ENCODE assay signal across 12 mouse cellular contexts in genomic region chr10:89975431-89975841, GRCm38 (mm10).
DNase-seq lines count a peak whose midpoint lies in the region; ATAC-seq lines count a peak whose summit lies in the region.
"Had no signal": no experiment of that assay in that cellular context is flagged by ENCODE, and none has a peak within 500 bp of the region (broad histone marks: within the 10 kb centered on the region; RNA-seq: fewer than 3 reads in every experiment).

No protein-coding gene starts in this region.

- H3K27ac ChIP-seq in kidney, embryonic 15.5 days = no peak overlapping the region
- no peak overlapping the region for H3K27ac ChIP-seq in kidney, embryonic 16.5 days (ENCODE audit: low read length)
- H3K27ac ChIP-seq in midbrain, embryonic 15.5 days = no peak overlapping the region
- H3K27ac ChIP-seq: macrophage had no signal

- no peaks in the 10 kb centered on the region for H3K27me3 ChIP-seq in kidney, embryonic 15.5 days
- no peaks in the 10 kb centered on the region for H3K27me3 ChIP-seq in kidney, embryonic 16.5 days (ENCODE audit: insufficient read depth, low read length)
- H3K27me3 ChIP-seq in midbrain, embryonic 15.5 days (replicated peaks) = no peaks in the 10 kb centered on the region

- peak; percentile 67 for ATAC-seq in kidney, embryonic 15.5 days (replicated peaks; ENCODE audit: low FRiP score)
- ATAC-seq in kidney, embryonic 16.5 days (ENCODE audit: low FRiP score, low TSS enrichment) = no peak
- 0 out of 2 replicates have a peak, but pooled peaks have one; percentile 50 for ATAC-seq in midbrain, embryonic 15.5 days (replicated peaks)
- ATAC-seq: activated CD4-positive, CD25-positive, alpha-beta regulatory T cell, adult 4 months had no signal

- no peak overlapping the region for H3K4me3 ChIP-seq in kidney, embryonic 15.5 days (replicated peaks)
- no peak overlapping the region for H3K4me3 ChIP-seq in kidney, embryonic 16.5 days (ENCODE audit: low read length)
- no peak overlapping the region for H3K4me3 ChIP-seq in midbrain, embryonic 15.5 days

- DNase-seq in NIH3T3 (ENCODE audit: low read depth) = peak; percentile 16
- DNase-seq in cerebellum, adult 9-10 months = peak; percentile 53
- no peak for DNase-seq in adrenal gland, postnatal 14 days
- DNase-seq in urinary bladder, postnatal 25 days (ENCODE audit: low spot score) = no peak
- no peak for DNase-seq in yolk sac, embryonic 10.5 days (ENCODE audit: low spot score)
- DNase-seq: heart, postnatal 10 days; spleen, adult 18-20 months had no signal

- no peaks in the 10 kb centered on the region for H3K36me3 ChIP-seq in kidney, embryonic 15.5 days
- H3K36me3 ChIP-seq in kidney, embryonic 16.5 days (ENCODE audit: insufficient read depth, low read length) = no peaks in the 10 kb centered on the region
- no peaks in the 10 kb centered on the region for H3K36me3 ChIP-seq in midbrain, embryonic 15.5 days (replicated peaks)

- no peak overlapping the region for H3K9ac ChIP-seq in kidney, embryonic 15.5 days
- no peak overlapping the region for H3K9ac ChIP-seq in kidney, embryonic 16.5 days (replicated peaks; ENCODE audit: low read length)
- no peak overlapping the region for H3K9ac ChIP-seq in midbrain, embryonic 15.5 days

- no peaks in the 10 kb centered on the region for H3K4me1 ChIP-seq in kidney, embryonic 15.5 days
- H3K4me1 ChIP-seq in kidney, embryonic 16.5 days (ENCODE audit: insufficient read depth, low read length) = no peaks in the 10 kb centered on the region
- no peaks in the 10 kb centered on the region for H3K4me1 ChIP-seq in midbrain, embryonic 15.5 days

- no peak overlapping the region for H3K4me2 ChIP-seq in kidney, embryonic 15.5 days
- H3K4me2 ChIP-seq in kidney, embryonic 16.5 days (replicated peaks; ENCODE audit: low read depth, low read length) = no peak overlapping the region
- H3K4me2 ChIP-seq in midbrain, embryonic 15.5 days = no peak overlapping the region

- H3K9me3 ChIP-seq in kidney, embryonic 15.5 days (replicated peaks) = no peaks in the 10 kb centered on the region
- H3K9me3 ChIP-seq in kidney, embryonic 16.5 days (ENCODE audit: low read length) = no peaks in the 10 kb centered on the region
- H3K9me3 ChIP-seq in midbrain, embryonic 15.5 days = no peaks in the 10 kb centered on the region

- WGBS in kidney, embryonic 15.5 days = 51% methylated on average over 3 of the region's 3 CpGs
- 45% methylated on average over 3 of the region's 3 CpGs for WGBS in kidney, embryonic 16.5 days
- WGBS in midbrain, embryonic 15.5 days = 81% methylated on average over 3 of the region's 3 CpGs

Comparison
In these comparisons a context has a peak if more than half of its experiments do, and no peak if none do; other contexts are left out.
1. DNase-seq: peak in NIH3T3 (single experiment) and cerebellum, adult 9-10 months (single experiment); none in adrenal gland, postnatal 14 days (single experiment), urinary bladder, postnatal 25 days (single experiment) and yolk sac, embryonic 10.5 days (single experiment).